Mouse (Mus musculus): ENCODE data around the gene Pitx1. TPM values are rescaled to one million over a fixed set of nuclear protein-coding genes. Genes with fewer than 3 reads are reported as not detected.
A peak's percentile ranks its signal among the peaks of the same experiment; 100 is the strongest.

The Pitx1 gene
- total RNA-seq, 2 experiments from 2014 or later = 0.15 to 0.22 TPM

DNA sequence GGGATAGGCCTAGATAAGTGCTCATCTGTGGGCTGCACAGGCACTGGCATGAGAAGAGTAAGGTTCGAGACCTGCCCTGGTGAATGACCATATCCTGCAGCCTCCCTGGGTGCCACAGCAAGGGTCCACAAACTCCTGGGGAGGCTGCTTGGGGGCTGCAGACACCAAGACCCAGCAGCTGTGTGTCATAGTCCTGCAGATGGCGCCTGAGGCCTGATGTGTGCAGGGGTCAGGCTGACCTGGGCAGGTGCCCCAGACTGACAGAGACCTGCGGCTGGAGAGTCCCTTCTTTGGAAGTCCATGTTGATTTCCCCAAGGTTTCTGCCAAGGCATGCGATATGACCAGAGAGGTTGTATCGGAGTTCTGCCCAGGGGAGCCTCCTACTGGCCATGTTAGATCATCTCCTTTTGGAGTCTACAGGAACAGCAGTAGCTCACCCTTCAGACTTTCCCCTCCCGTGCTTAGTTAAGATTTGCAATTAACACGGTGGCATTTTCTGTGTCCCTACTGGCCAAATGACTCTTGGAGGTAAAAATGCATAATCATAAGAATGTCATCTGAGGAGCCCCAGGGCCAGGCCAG is 26.9 kb downstream of the Pitx1 start:
- Histone ChIP-seq H3K27ac (no peak overlapping the region), H3K4me3 (no peak overlapping the region)
- intact Hi-C loops (cut with DNase I) = no loop called here
- no peak for DNase-seq
- peak; percentile 19; the same call in 1 of the 2 replicates for TF ChIP-seq CTCF (IDR thresholded peaks at IDR 0.05)

GRCm38 (mm10) chr13:55803973-55804372 is 32.0 kb downstream of the Pitx1 start:
- intact Hi-C loops (cut with DNase I) = no loop called here
- H3K4me3 ChIP-seq = no peak overlapping the region
- no peak overlapping the region for H3K27ac ChIP-seq
- TF ChIP-seq CTCF (IDR thresholded peaks at IDR 0.05) = no peak
- no peak for DNase-seq

- intact Hi-C loops (cut with DNase I) = no loop called here
- no peak for DNase-seq
- Histone ChIP-seq H3K27ac (no peak overlapping the region), H3K4me3 (no peak overlapping the region)
- TF ChIP-seq CTCF (IDR thresholded peaks at IDR 0.05) = no peak
These were observed 34.7 kb downstream of the Pitx1 start for GRCm38 (mm10) chr13:55801246-55801645.

DNA sequence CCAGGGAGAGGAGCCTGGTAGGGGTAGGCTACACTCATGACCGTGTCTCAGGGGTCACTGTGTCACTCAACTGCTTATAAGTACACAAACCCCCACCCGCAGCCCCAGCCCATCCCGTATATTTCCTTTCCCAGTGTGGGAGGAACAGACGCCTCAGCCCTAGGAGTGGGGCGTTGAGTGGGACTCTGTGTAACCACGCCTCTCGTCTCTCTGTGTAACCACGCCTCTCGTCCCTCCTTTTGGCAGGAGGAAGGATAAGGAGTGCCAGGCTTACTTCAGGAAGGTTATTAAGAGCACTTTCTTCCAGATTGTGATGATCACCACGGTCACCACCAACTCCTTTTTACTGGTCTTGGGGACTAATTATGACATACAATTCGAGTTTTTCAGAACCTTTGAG is 49.9 kb downstream of the Pitx1 start:
- intact Hi-C loops (cut with DNase I) = no loop called here
- no peak overlapping the region for H3K4me3 ChIP-seq
- DNase-seq = no peak
- no peak for TF ChIP-seq CTCF (IDR thresholded peaks at IDR 0.05)
- no peak overlapping the region for H3K27ac ChIP-seq

DNA sequence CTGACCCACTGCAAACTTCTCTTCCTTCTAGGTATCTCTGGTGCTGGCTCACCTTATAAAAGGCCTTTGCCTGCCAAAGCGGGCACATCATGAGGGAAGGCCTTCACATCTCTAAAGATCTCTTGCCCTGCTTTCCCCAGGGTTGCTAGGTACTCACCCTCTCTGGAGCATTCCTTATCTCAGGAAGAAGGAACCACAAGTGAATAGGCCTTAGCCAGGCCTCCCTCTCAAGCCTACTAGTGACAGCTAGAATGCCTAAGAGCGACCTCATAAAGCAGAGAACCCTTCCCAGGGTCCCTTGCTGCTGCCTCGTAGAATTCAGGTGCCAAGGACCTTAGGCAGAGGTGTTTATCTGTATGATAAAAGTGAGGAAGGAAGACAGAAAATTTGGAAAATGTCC is 51.7 kb downstream of the Pitx1 start, which contains the start of gene Catsper3:
TSS of gene Catsper3 (plus strand) at position 301 of the 400 bp plus-strand sequence.
- no peak for DNase-seq
- TF ChIP-seq CTCF (IDR thresholded peaks at IDR 0.05) = no peak
- intact Hi-C loops (cut with DNase I) = no loop called here
- Histone ChIP-seq H3K4me3 (no peak within 1 kb of the TSS), H3K27ac (no peak within 1 kb of the TSS)

- intact Hi-C loops (cut with DNase I) = no loop called here
- Histone ChIP-seq H3K4me3 (no peak overlapping the region), H3K27ac (no peak overlapping the region)
- no peak for DNase-seq
- TF ChIP-seq CTCF (IDR thresholded peaks at IDR 0.05) = no peak
These were observed 60.9 kb downstream of the Pitx1 start for GRCm38 (mm10) chr13:55775056-55775455.

Other genes with a start within 250 kb of the Pitx1 start
- gene B4galt7, start 236.3 kb downstream of the Pitx1 start, total RNA-seq (2021) = 1 to 10 TPM; 5.9 to 7.1 TPM
- 1 to 10 TPM; 9.7 to 9.9 TPM for gene Caml, start 213.2 kb downstream of the Pitx1 start, total RNA-seq (2021)
- 10 to 100 TPM; 20.9 to 26.9 TPM for gene Ddx46, start 201.2 kb downstream of the Pitx1 start, total RNA-seq (2021)
- 10 to 100 TPM; 29.4 to 33.2 TPM for gene B230219D22Rik, start 143.1 kb downstream of the Pitx1 start, total RNA-seq (2021)
- 10 to 100 TPM; 33.3 to 34.4 TPM for gene Txndc15, start 121.5 kb downstream of the Pitx1 start, total RNA-seq (2021)
- 10 to 100 TPM; 18.2 to 25.7 TPM for gene Pcbd2, start 108.8 kb downstream of the Pitx1 start, total RNA-seq (2021)
- under 1 TPM; 0.23 to 0.39 TPM for gene Catsper3, start 51.6 kb downstream of the Pitx1 start, total RNA-seq (2021)